Mouse (Mus musculus): ENCODE data around the gene Zfp385c.

DNA sequence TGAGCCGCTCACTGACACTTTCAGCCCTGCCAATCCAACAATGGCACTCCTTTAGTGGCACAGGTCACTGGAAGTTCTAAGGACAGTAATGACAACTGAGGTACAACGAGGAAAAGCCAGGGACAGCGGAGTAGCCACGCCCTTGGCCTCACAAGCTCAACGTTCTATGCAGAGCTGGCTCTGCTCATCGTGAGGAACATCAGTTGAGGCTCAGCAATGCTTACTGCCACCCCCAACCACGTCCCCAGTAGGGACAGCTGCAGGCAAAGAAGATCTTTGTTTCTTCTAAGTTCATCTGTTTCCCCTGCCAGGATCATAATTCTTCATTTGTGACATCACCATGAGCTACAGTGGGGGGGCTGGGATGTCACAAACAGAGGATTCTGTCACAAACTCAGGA is 97.6 kb downstream of the Zfp385c start:
- TF ChIP-seq POLR2A (IDR thresholded peaks at IDR 0.05; ENCODE audit: insufficient read depth, low read depth, low read length) (no peak), CTCF (IDR thresholded peaks at IDR 0.05) (no peak), EP300 (IDR thresholded peaks at IDR 0.05; ENCODE audit: insufficient read depth, low read depth, low read length) (no peak)

Data from heart, adult 2 months (tissue).